8 mouse cellular contexts compared by ENCODE assay signal in genomic region chr6:5858371-5858770, GRCm38 (mm10).
DNase-seq lines count a peak whose midpoint lies in the region; ATAC-seq and TF ChIP-seq lines count a peak whose summit lies in the region.

No protein-coding gene starts in this region.

- H3K27ac ChIP-seq in heart, adult 2 months = no peak overlapping the region
- H3K27ac ChIP-seq in midbrain, embryonic 15.5 days = no peak overlapping the region

- TF ChIP-seq EP300 in heart, adult 2 months (IDR thresholded peaks at IDR 0.05; ENCODE audit: insufficient read depth, low read depth, low read length) = no peak

- H3K79me2 ChIP-seq in heart, adult 2 months (replicated peaks; ENCODE audit: control insufficient read depth, insufficient read depth, low read length) = no peaks in the 10 kb centered on the region

- TF ChIP-seq POLR2A in heart, adult 2 months (IDR thresholded peaks at IDR 0.05; ENCODE audit: insufficient read depth, low read depth, low read length) = no peak

- no peaks in the 10 kb centered on the region for H3K36me3 ChIP-seq in heart, adult 2 months (ENCODE audit: control insufficient read depth, insufficient read depth, low read length)
- H3K36me3 ChIP-seq in midbrain, embryonic 15.5 days (replicated peaks) = no peaks in the 10 kb centered on the region

- H3K9me3 ChIP-seq in midbrain, embryonic 15.5 days = no peaks in the 10 kb centered on the region

- TF ChIP-seq CTCF in heart, adult 2 months (IDR thresholded peaks at IDR 0.05) = peak; percentile 82

- peak overlapping the region; percentile 31 for H3K4me2 ChIP-seq in midbrain, embryonic 15.5 days

- ATAC-seq in midbrain, embryonic 15.5 days (replicated peaks) = no peak

- peak in 1 of 2 experiments; percentile 37 for DNase-seq in heart, adult 2 months
- no peak for DNase-seq in heart, postnatal 25 days (ENCODE audit: low spot score)
- DNase-seq in MN1 (ENCODE audit: low spot score) = peak; percentile 37
- DNase-seq in embryo, embryonic 10 days (ENCODE audit: low spot score) = peak; percentile 61
- DNase-seq in heart, postnatal 10 days = peak; percentile 22 to 64
- peak; percentile 60 for DNase-seq in left cerebral cortex, postnatal 4 days
- no peak for DNase-seq in thymus, postnatal 36 days

- H3K4me1 ChIP-seq in heart, adult 2 months (ENCODE audit: control insufficient read depth, insufficient read depth, low read length) = no peaks in the 10 kb centered on the region; the same call in 1 of the 2 replicates
- peaks cover 5% of the 10 kb centered on the region for H3K4me1 ChIP-seq in midbrain, embryonic 15.5 days

- no peak overlapping the region for H3K4me3 ChIP-seq in heart, adult 2 months
- H3K4me3 ChIP-seq in midbrain, embryonic 15.5 days = no peak overlapping the region

- H3K9ac ChIP-seq in heart, adult 2 months (ENCODE audit: low read depth, low read length) = no peak overlapping the region
- no peak overlapping the region for H3K9ac ChIP-seq in midbrain, embryonic 15.5 days

- H3K27me3 ChIP-seq in heart, adult 2 months (ENCODE audit: control insufficient read depth, insufficient read depth, low read length) = no peaks in the 10 kb centered on the region
- H3K27me3 ChIP-seq in midbrain, embryonic 15.5 days (replicated peaks) = no peaks in the 10 kb centered on the region

- WGBS in heart, adult 2 months = 9% methylated on average over 12 of the region's 12 CpGs
- 11% methylated on average over 12 of the region's 12 CpGs for WGBS in midbrain, embryonic 15.5 days

- intact Hi-C loops in heart, adult 2 months (cut with DNase I) = loop anchor here (2.0 to 10.0 kb wide), 3 partner anchors 1026 to 1266 kb away; partner anchors contain the start of gene Dlx5
- intact Hi-C loops in heart, postnatal 25 days (cut with DNase I) = loop anchor here (5.0 kb wide), 2 partner anchors 1029 to 1059 kb away; no protein-coding TSS in a partner anchor
- intact Hi-C loops in heart, postnatal 10 days (cut with DNase I) = loop anchor here (1.0 to 5.0 kb wide), 3 partner anchors 149 to 1057 kb away; no protein-coding TSS in a partner anchor
- intact Hi-C loops in left cerebral cortex, postnatal 4 days (cut with DNase I) = loop anchor here (5.0 to 10.0 kb wide), 2 partner anchors 146 to 1024 kb away; partner anchors contain the start of gene Dlx5

Comparison
In these comparisons a context has a peak if more than half of its experiments do, and no peak if none do; other contexts are left out.
1. DNase-seq: peak in MN1 (single experiment), embryo, embryonic 10 days (single experiment), heart, postnatal 10 days (2 of 2) and left cerebral cortex, postnatal 4 days (single experiment); none in heart, postnatal 25 days (single experiment) and thymus, postnatal 36 days (0 of 2).